Mouse (Mus musculus) ES-E14 (cell line): ENCODE results near the gene Cmss1. TPM values are rescaled to one million over a fixed set of nuclear protein-coding genes. Genes with fewer than 3 reads are reported as not detected.
"Not testable (repeated sequence)": the region's sequence is repeated elsewhere in the genome, so short reads cannot be mapped to it uniquely, and the experiment has no call there.

Experiments used
- DNase-seq: peaks from one replicate; pipeline ENCODE4 v3.0.0-alpha.2; 2013; ENCODE audit warnings: low read depth, low spot score
- H3K27ac ChIP-seq: 2 replicates; pipeline ENCODE4 v1.5.1; 2012; ENCODE audit warnings: low read depth, mild to moderate bottlenecking, low read length, moderate library complexity, mixed read lengths; ENCODE audit not compliant: poor library complexity, insufficient read depth, severe bottlenecking
- H3K36me3 ChIP-seq: 2 replicates; pipeline ENCODE4 v1.6.1; 2012; ENCODE audit warnings: mild to moderate bottlenecking, low read length, moderate library complexity, mixed read lengths; ENCODE audit not compliant: control insufficient read depth, poor library complexity, insufficient read depth, severe bottlenecking
- H3K4me1 ChIP-seq, 2 experiments: fragments of 150-350 bp in 1 of 2; sonication (generic) in 1 of 2; 2 replicates each; pipeline ENCODE4 v1.6.1; 2012; ENCODE audit warnings: low read length in 2 of 2, mild to moderate bottlenecking in 1 of 2, mixed read lengths in 1 of 2; ENCODE audit not compliant: control insufficient read depth in 2 of 2, insufficient read depth in 2 of 2, poor library complexity in 1 of 2
- H3K4me3 ChIP-seq, 2 experiments: fragments of 150-350 bp in 1 of 2; sonication (generic) in 1 of 2; 2 replicates each; pipeline ENCODE4 v1.5.1; 2012; ENCODE audit warnings: low read length in 2 of 2, low read depth in 1 of 2, mild to moderate bottlenecking in 1 of 2, mixed read lengths in 1 of 2; ENCODE audit not compliant: insufficient read depth in 1 of 2, poor library complexity in 1 of 2, severe bottlenecking in 1 of 2
- H3K9ac ChIP-seq: 2 replicates; pipeline ENCODE4 v1.6.1; 2012; ENCODE audit warnings: low read depth, mild to moderate bottlenecking, low read length, mixed read lengths; ENCODE audit not compliant: poor library complexity, insufficient read depth, severe bottlenecking
- H3K9me3 ChIP-seq: fragments of 150-350 bp; sonication (generic); 2 replicates; pipeline ENCODE4 v1.6.1; 2012; ENCODE audit warnings: low read depth, mild to moderate bottlenecking, low read length; ENCODE audit not compliant: control insufficient read depth, insufficient read depth
- CHD2 ChIP-seq: IDR thresholded peaks from 2 replicates; pipeline ENCODE4 v1.6.1; 2014; ENCODE audit warnings: mild to moderate bottlenecking, low read depth, low read length, inconsistent platforms
- HCFC1 ChIP-seq: IDR thresholded peaks from 2 replicates; pipeline ENCODE4 v1.6.1; 2012; ENCODE audit warnings: low read length, inconsistent platforms, borderline replicate concordance; ENCODE audit not compliant: insufficient read depth
- MAFK ChIP-seq: IDR thresholded peaks from 2 replicates; pipeline ENCODE4 v1.6.1; 2014; ENCODE audit warnings: mild to moderate bottlenecking, low read depth, low read length, inconsistent platforms; ENCODE audit not compliant: insufficient read depth
- ZC3H11A ChIP-seq: IDR thresholded peaks from 2 replicates; pipeline ENCODE4 v1.6.1; 2012; ENCODE audit warnings: low read depth, mild to moderate bottlenecking, inconsistent platforms, low read length, borderline replicate concordance
- ZNF384 ChIP-seq: IDR thresholded peaks from 2 replicates; pipeline ENCODE4 v1.6.1; 2012; ENCODE audit warnings: low read depth, low read length, inconsistent platforms
- in situ Hi-C, 2 experiments: fragments of 600-800 bp; cut with MboI; formaldehyde crosslinking; loops; one replicate each; pipeline ENCODE4 v1.15.1; 2025; ENCODE audit warnings: low sequenced_read_pairs in 2 of 2, inconsistent platforms in 1 of 2; ENCODE audit not compliant: unreplicated experiment in 2 of 2
- total RNA-seq: library from RNA; depleted of rRNA; stranded (reverse); fragments of 300-350 nt; gene quantifications from 2 replicates; pipeline ENCODE4 v1.2.3, GENCODE M21; 2012

Cmss1 gene
- total RNA-seq, 1 experiment: 58.7 TPM

GRCm38 (mm10) chr16:57397845-57398244, 208.8 kb downstream of the Cmss1 start:
- in situ Hi-C loops: no loop called here
- DNase-seq: no peak
- TF ChIP-seq MAFK (no peak), HCFC1 (no peak), ZC3H11A (no peak), ZNF384 (no peak)
- Histone ChIP-seq H3K9ac (no peak overlapping the region), H3K36me3 (no peaks in the 10 kb centered on the region), H3K4me3 (no peak overlapping the region), H3K27ac (no peak overlapping the region), H3K4me1 (peaks cover 0 to 2% of the 10 kb centered on the region in 2 experiments; a peak in 1 of 4 replicates), H3K9me3 (no peaks in the 10 kb centered on the region)

GRCm38 (mm10) chr16:57396249-57396648, 210.4 kb downstream of the Cmss1 start:
- no peak for TF ChIP-seq CHD2
- TF ChIP-seq ZC3H11A: no peak
- no peak for TF ChIP-seq MAFK
- no peak for TF ChIP-seq ZNF384
- no peak for TF ChIP-seq HCFC1
- no peaks in the 10 kb centered on the region for H3K9me3 ChIP-seq
- in situ Hi-C loops: no loop called here
- no peak overlapping the region for H3K9ac ChIP-seq
- H3K4me3 ChIP-seq: no peak overlapping the region
- no peak for DNase-seq
- H3K36me3 ChIP-seq: no peaks in the 10 kb centered on the region
- no peak overlapping the region for H3K27ac ChIP-seq
- peaks cover 0 to 2% of the 10 kb centered on the region in 2 experiments; a peak in 1 of 4 replicates for H3K4me1 ChIP-seq

GRCm38 (mm10) chr16:57393161-57393560, 213.5 kb downstream of the Cmss1 start:
- Histone ChIP-seq H3K36me3 (no peaks in the 10 kb centered on the region), H3K4me1 (no peaks in the 10 kb centered on the region), H3K9ac (no peak overlapping the region), H3K9me3 (no peaks in the 10 kb centered on the region), H3K27ac (no peak overlapping the region), H3K4me3 (no peak overlapping the region)
- no peak for TF ChIP-seq MAFK
- TF ChIP-seq ZC3H11A: no peak
- no peak for TF ChIP-seq HCFC1
- no peak for TF ChIP-seq CHD2
- TF ChIP-seq ZNF384: no peak
- DNase-seq: no peak
- in situ Hi-C loops: no loop called here

- DNase-seq: no peak
- Histone ChIP-seq H3K4me1 (no peaks in the 10 kb centered on the region), H3K36me3 (no peaks in the 10 kb centered on the region), H3K27ac (no peak overlapping the region), H3K9me3 (no peaks in the 10 kb centered on the region), H3K9ac (no peak overlapping the region), H3K4me3 (no peak overlapping the region)
- in situ Hi-C loops: no loop called here
- TF ChIP-seq CHD2: no peak
- no peak for TF ChIP-seq ZC3H11A
- no peak for TF ChIP-seq HCFC1
- no peak for TF ChIP-seq MAFK
- TF ChIP-seq ZNF384: no peak
Observed at GRCm38 (mm10) chr16:57392461-57392860, 214.2 kb downstream of the Cmss1 start.

GRCm38 (mm10) chr16:57391171-57391570, 215.5 kb downstream of the Cmss1 start:
- H3K36me3 ChIP-seq, DNase-seq, H3K9ac ChIP-seq, H3K4me1 ChIP-seq, in situ Hi-C loops, H3K9me3 ChIP-seq, H3K27ac ChIP-seq, H3K4me3 ChIP-seq: not testable (repeated sequence)
